Mouse (Mus musculus) brain, embryonic 14.5 days (tissue): ENCODE data around the gene Twsg1. TPM values are rescaled to one million over a fixed set of nuclear protein-coding genes. Genes with fewer than 3 reads are reported as not detected.

ENCODE experiments used
- DNase-seq: peaks from one replicate; pipeline ENCODE4 v3.0.0-alpha.2; 2011; ENCODE audit warnings: low read depth
- CTCF ChIP-seq: fragments of 200-500 bp; IDR thresholded peaks from 2 replicates; pipeline ENCODE4 v1.5.1; 2012; ENCODE audit warnings: inconsistent platforms, mild to moderate bottlenecking, moderate library complexity, borderline replicate concordance; ENCODE audit not compliant: insufficient read depth, insufficient read length; ENCODE audit errors: extremely low read depth
- POLR2A ChIP-seq: fragments of 200-500 bp; IDR thresholded peaks from 2 replicates; pipeline ENCODE4 v1.6.1; 2012; ENCODE audit warnings: mild to moderate bottlenecking, inconsistent platforms, borderline replicate concordance; ENCODE audit not compliant: poor library complexity, insufficient read depth, insufficient read length, severe bottlenecking; ENCODE audit errors: extremely low read depth
- polyA plus RNA-seq: library from polyadenylated mRNA; depleted of rRNA; stranded (reverse); fragments of >200 nt; gene quantifications from 2 replicates; pipeline ENCODE4 v1.2.3, GENCODE M21; 2012

Gene Twsg1
- polyA plus RNA-seq, 1 experiment, result 49.1 TPM

DNA sequence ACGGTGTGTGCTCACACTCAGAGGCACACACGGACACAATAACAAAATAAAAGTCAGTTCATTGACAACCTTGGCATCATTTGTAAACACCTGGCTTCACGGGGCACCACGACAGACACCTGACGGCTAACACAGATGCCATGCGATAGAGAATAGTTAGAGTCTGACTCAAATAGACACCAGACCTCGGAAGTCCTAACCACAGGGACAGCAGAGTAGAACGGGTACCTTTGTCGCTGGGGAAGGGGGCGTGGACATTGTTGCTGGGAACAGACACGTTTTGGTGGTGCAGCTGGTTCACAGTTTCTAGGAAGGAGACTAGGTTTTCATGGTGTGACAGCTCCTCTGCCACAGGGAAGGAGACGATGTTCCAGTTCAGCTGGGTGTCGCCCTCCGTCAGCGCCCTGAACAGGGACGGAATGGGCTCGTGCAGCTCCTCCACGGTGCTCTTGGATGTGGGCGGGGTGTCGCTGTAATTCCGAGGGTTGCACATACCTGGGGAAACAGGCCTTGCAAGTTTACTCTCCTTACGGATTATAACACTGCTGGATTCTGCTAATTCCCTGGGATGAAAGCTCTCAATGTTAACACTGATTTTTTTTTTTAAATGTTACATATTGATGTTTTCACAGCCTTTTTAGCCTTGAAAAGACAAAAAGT, 21.6 kb downstream of the Twsg1 start:
- TF ChIP-seq CTCF (no peak), POLR2A (no peak)

DNA sequence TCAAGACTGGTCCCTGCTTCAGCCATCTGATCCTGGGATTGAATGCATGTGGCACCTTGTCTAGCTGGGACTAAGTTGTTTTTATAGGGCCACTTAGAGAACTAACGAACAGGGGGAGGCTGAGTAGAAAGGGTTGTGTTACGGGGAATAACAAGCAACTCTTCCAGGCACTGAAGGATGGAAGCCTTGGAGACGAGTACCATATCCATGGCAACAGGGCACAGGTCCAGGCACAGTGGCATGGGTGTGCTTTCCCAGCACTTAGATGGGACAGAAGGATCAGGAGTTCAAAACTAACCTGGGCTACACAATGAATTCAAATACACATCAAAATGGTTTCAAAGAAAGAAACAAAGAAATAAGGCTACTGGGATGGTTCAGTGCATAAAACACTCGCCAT, 23.9 kb downstream of the Twsg1 start:
- DNase-seq, result peak; percentile 57
- TF ChIP-seq POLR2A (no peak), CTCF (no peak)

More for the DNA sequence above, 21.6 kb downstream of the Twsg1 start:
- no peak for DNase-seq

DNA sequence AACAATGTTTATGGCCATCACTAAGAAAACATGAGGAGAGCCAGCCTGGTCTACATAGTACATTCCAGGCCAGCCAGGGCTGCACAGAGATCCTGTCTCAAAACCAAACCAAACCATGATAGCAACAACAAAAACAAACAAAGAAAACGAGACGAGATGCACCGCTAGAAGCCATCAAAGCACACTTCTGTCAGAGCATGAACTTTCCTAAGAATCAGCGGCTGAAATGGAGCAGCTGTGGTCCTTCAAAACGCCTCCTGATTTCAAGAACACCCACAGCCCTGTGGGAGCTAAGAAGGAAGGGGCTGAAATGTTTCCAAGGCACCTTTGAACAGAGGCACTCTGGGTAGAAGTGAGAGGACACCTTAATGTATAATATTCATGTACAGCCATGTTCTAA, 26.8 kb downstream of the Twsg1 start:
- TF ChIP-seq CTCF (no peak), POLR2A (no peak)
- no peak for DNase-seq

DNA sequence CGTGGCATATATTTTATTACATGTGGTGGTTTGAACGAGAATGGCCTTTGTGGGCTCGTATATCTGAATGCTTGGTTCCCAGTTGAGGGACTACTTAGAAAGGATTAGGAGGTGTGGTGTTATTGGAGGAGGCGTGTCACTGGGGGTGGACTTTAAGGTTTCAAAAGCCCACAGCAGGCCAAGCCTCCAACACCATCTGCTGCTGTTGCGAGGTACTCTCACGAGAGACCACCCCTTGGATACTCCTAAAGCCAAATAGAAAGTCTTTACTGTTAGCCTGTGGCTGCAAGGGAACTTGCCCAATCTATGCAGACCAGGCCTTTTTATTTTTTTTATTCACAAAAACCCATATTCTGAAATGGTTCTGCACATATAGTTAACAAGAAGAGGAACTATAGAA, 29.1 kb downstream of the Twsg1 start:
- no peak for TF ChIP-seq CTCF
- no peak for TF ChIP-seq POLR2A
- no peak for DNase-seq

GRCm38 (mm10) chr17:65919235-65919634, 31.8 kb downstream of the Twsg1 start:
- TF ChIP-seq POLR2A, result no peak
- TF ChIP-seq CTCF, result no peak
- no peak for DNase-seq

DNA sequence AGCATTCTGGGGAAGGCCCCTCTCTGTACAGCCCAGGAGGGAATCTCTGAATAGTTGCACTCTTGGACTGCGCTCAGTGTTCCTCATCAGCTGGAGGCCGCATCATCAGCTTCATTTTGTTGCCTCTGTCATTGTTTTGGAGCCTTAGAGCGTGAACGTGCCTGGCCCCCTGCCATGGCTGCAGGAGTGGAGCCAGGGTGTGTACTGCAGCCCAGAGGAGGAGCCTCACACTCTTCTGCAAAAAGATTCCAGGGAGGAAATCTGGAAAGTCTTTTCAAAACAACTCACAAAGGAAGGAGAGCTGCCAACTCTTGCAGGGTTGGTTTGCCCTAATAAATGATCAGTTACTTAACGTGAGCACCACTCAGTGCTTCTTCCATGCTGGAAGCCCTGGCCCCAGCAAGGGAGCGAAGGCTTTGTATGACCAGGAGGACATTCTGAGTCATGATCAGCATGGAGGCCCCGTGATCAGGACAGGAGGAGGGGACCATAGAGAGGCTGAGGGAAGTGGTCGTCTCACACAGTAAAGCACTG, 34.8 kb downstream of the Twsg1 start:
- DNase-seq, result peak; percentile 95
- no peak for TF ChIP-seq POLR2A
- no peak for TF ChIP-seq CTCF

- TF ChIP-seq CTCF (no peak), POLR2A (no peak)
- peak; percentile 73 for DNase-seq
Observed at GRCm38 (mm10) chr17:65914083-65914482, 36.9 kb downstream of the Twsg1 start.

GRCm38 (mm10) chr17:65912202-65912601, 38.8 kb downstream of the Twsg1 start:
- no peak for DNase-seq
- TF ChIP-seq CTCF (no peak), POLR2A (no peak)

GRCm38 (mm10) chr17:65911285-65912069, 39.5 kb downstream of the Twsg1 start:
- TF ChIP-seq POLR2A (no peak), CTCF (no peak)
- no peak for DNase-seq

- no peak for DNase-seq
- TF ChIP-seq POLR2A, result no peak
- TF ChIP-seq CTCF, result no peak
Observed at GRCm38 (mm10) chr17:65908270-65908669, 42.8 kb downstream of the Twsg1 start.

- no peak for DNase-seq
- TF ChIP-seq POLR2A (no peak), CTCF (no peak)
Observed at GRCm38 (mm10) chr17:65906895-65907401, 44.1 kb downstream of the Twsg1 start.
